Mouse (Mus musculus) thymus, adult 2 months (tissue): ENCODE measurements at regions not wholly inside any gene's neighbourhood (a gene's known extent, or its start where the extent isn't known, plus 50 kb on each side); places are given as distances from the start of the nearest gene placed in this dataset.

Source experiments
- CTCF ChIP-seq: fragments of 200-500 bp; IDR thresholded peaks from 2 replicates; pipeline ENCODE4 v1.5.1; 2012; ENCODE audit warnings: mild to moderate bottlenecking, control low read depth, low read length, moderate library complexity, borderline replicate concordance; ENCODE audit not compliant: control insufficient read depth, poor library complexity, insufficient read depth; ENCODE audit errors: extremely low read depth
- POLR2A ChIP-seq: fragments of 200-500 bp; IDR thresholded peaks from 2 replicates; pipeline ENCODE4 v1.6.1; 2012; ENCODE audit warnings: mild to moderate bottlenecking, low read length, control low read depth, moderate library complexity; ENCODE audit not compliant: control insufficient read depth, poor library complexity, insufficient read depth; ENCODE audit errors: extremely low read depth

DNA sequence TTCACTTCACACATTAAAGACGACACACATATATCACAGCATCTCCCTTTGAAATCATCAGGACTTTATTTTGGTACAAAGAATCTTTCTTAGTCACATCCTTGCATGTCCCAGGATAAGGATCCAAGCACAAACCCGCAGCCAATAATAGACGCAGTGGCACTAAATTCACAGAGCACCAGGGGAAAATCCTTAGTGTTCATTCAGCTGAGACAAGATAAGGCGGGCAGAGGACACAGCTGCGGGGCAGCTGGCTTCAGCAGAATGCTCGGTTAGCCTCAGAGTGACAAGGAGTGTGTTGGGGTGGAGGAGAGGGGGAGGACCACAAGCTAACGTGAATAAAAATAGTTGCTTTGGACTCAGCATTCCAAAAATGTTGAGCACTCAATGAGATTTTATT, 70.7 kb downstream of the Gm11983 start:
- TF ChIP-seq CTCF = no peak
- TF ChIP-seq POLR2A = no peak
